Mouse (Mus musculus): ENCODE measurements around the gene Ropn1l. TPM values are rescaled to one million over a fixed set of nuclear protein-coding genes. Genes with fewer than 3 reads are reported as not detected.

Ropn1l gene
- polyA plus RNA-seq, 1 experiment from 2014 or later = 1.9 TPM

- Histone ChIP-seq H3K27ac (no peak overlapping the region; the same call in 1 of the 2 replicates), H3K27me3 (replicated peaks) (no peaks in the 10 kb centered on the region), H3K4me2 (no peak overlapping the region), H3K9me3 (no peaks in the 10 kb centered on the region), H3K4me1 (no peaks in the 10 kb centered on the region), H3K36me3 (replicated peaks) (no peaks in the 10 kb centered on the region), H3K9ac (no peak overlapping the region), H3K4me3 (no peak overlapping the region)
- ATAC-seq (replicated peaks) = peak; percentile 74
- WGBS = 66% methylated on average over 21 of the region's 21 CpGs
Observed at GRCm38 (mm10) chr15:31417796-31418685, 35.5 kb downstream of the Ropn1l start.

GRCm38 (mm10) chr15:31417409-31417795 is 36.1 kb downstream of the Ropn1l start:
- no peak overlapping the region for H3K4me3 ChIP-seq
- no peaks in the 10 kb centered on the region for H3K9me3 ChIP-seq
- H3K4me2 ChIP-seq = no peak overlapping the region
- 65% methylated on average over 6 of the region's 6 CpGs for WGBS
- H3K9ac ChIP-seq = no peak overlapping the region
- H3K36me3 ChIP-seq (replicated peaks) = no peaks in the 10 kb centered on the region
- no peaks in the 10 kb centered on the region for H3K4me1 ChIP-seq
- no peak for ATAC-seq (replicated peaks)
- H3K27me3 ChIP-seq (replicated peaks) = no peaks in the 10 kb centered on the region
- no peak overlapping the region for H3K27ac ChIP-seq

GRCm38 (mm10) chr15:31415181-31415580 is 38.4 kb downstream of the Ropn1l start:
- no peak overlapping the region for H3K9ac ChIP-seq
- no peaks in the 10 kb centered on the region for H3K27me3 ChIP-seq (replicated peaks)
- no peak for ATAC-seq (replicated peaks)
- H3K4me1 ChIP-seq = no peaks in the 10 kb centered on the region
- no peaks in the 10 kb centered on the region for H3K9me3 ChIP-seq
- no peak overlapping the region for H3K27ac ChIP-seq
- no peak overlapping the region for H3K4me3 ChIP-seq
- H3K4me2 ChIP-seq = no peak overlapping the region
- no peaks in the 10 kb centered on the region for H3K36me3 ChIP-seq (replicated peaks)
- WGBS = 75% methylated on average over 4 of the region's 4 CpGs

- no peaks in the 10 kb centered on the region for H3K36me3 ChIP-seq (replicated peaks)
- H3K9ac ChIP-seq = no peak overlapping the region
- H3K4me2 ChIP-seq = no peak overlapping the region
- H3K27ac ChIP-seq = no peak overlapping the region
- no peak for ATAC-seq (replicated peaks)
- WGBS = 48% methylated on average over 6 of the region's 6 CpGs
- no peak overlapping the region for H3K4me3 ChIP-seq
- H3K27me3 ChIP-seq (replicated peaks) = no peaks in the 10 kb centered on the region
- no peaks in the 10 kb centered on the region for H3K4me1 ChIP-seq
- no peaks in the 10 kb centered on the region for H3K9me3 ChIP-seq
Observed at GRCm38 (mm10) chr15:31414179-31414898, 39.2 kb downstream of the Ropn1l start.

- H3K9me3 ChIP-seq = no peaks in the 10 kb centered on the region
- H3K36me3 ChIP-seq (replicated peaks) = no peaks in the 10 kb centered on the region
- no peak overlapping the region for H3K4me3 ChIP-seq
- 84% methylated on average over 6 of the region's 6 CpGs for WGBS
- no peak for ATAC-seq (replicated peaks)
- H3K9ac ChIP-seq = no peak overlapping the region
- H3K27me3 ChIP-seq (replicated peaks) = no peaks in the 10 kb centered on the region
- H3K4me1 ChIP-seq = no peaks in the 10 kb centered on the region
- H3K27ac ChIP-seq = no peak overlapping the region
- H3K4me2 ChIP-seq = no peak overlapping the region
Observed at GRCm38 (mm10) chr15:31413662-31414061, 39.9 kb downstream of the Ropn1l start.

GRCm38 (mm10) chr15:31412933-31413332 is 40.6 kb downstream of the Ropn1l start:
- no peak overlapping the region for H3K4me2 ChIP-seq
- no peak for ATAC-seq (replicated peaks)
- 55% methylated on average over 3 of the region's 3 CpGs for WGBS
- H3K9ac ChIP-seq = no peak overlapping the region
- H3K27me3 ChIP-seq (replicated peaks) = no peaks in the 10 kb centered on the region
- H3K9me3 ChIP-seq = no peaks in the 10 kb centered on the region
- no peaks in the 10 kb centered on the region for H3K4me1 ChIP-seq
- no peaks in the 10 kb centered on the region for H3K36me3 ChIP-seq (replicated peaks)
- H3K4me3 ChIP-seq = no peak overlapping the region
- H3K27ac ChIP-seq = no peak overlapping the region

- no peak overlapping the region for H3K9ac ChIP-seq
- H3K27me3 ChIP-seq (replicated peaks) = no peaks in the 10 kb centered on the region
- WGBS = 87% methylated on average over 6 of the region's 6 CpGs
- no peak overlapping the region for H3K4me3 ChIP-seq
- no peaks in the 10 kb centered on the region for H3K36me3 ChIP-seq (replicated peaks)
- no peak for ATAC-seq (replicated peaks)
- H3K4me1 ChIP-seq = no peaks in the 10 kb centered on the region
- no peaks in the 10 kb centered on the region for H3K9me3 ChIP-seq
- H3K27ac ChIP-seq = no peak overlapping the region
- no peak overlapping the region for H3K4me2 ChIP-seq
Observed at GRCm38 (mm10) chr15:31412436-31412835, 41.1 kb downstream of the Ropn1l start.

- no peaks in the 10 kb centered on the region for H3K27me3 ChIP-seq (replicated peaks)
- no peak overlapping the region for H3K4me2 ChIP-seq
- no peak overlapping the region for H3K9ac ChIP-seq
- H3K27ac ChIP-seq = no peak overlapping the region
- no peaks in the 10 kb centered on the region for H3K36me3 ChIP-seq (replicated peaks)
- no peak for ATAC-seq (replicated peaks)
- WGBS = 82% methylated on average over 4 of the region's 4 CpGs
- H3K4me3 ChIP-seq = no peak overlapping the region
- H3K9me3 ChIP-seq = no peaks in the 10 kb centered on the region
- H3K4me1 ChIP-seq = peaks cover 3% of the 10 kb centered on the region; the same call in 1 of the 2 replicates
Observed at GRCm38 (mm10) chr15:31407490-31407889, 46.0 kb downstream of the Ropn1l start.

- no peak overlapping the region for H3K27ac ChIP-seq
- ATAC-seq (replicated peaks) = no peak
- peaks cover 3% of the 10 kb centered on the region; the same call in 1 of the 2 replicates for H3K4me1 ChIP-seq
- H3K4me3 ChIP-seq = no peak overlapping the region
- no peaks in the 10 kb centered on the region for H3K27me3 ChIP-seq (replicated peaks)
- no peaks in the 10 kb centered on the region for H3K36me3 ChIP-seq (replicated peaks)
- no peak overlapping the region for H3K9ac ChIP-seq
- no peaks in the 10 kb centered on the region for H3K9me3 ChIP-seq
- WGBS = 86% methylated on average over 5 of the region's 5 CpGs
- no peak overlapping the region for H3K4me2 ChIP-seq
Observed at GRCm38 (mm10) chr15:31406881-31407280, 46.7 kb downstream of the Ropn1l start.

- no peaks in the 10 kb centered on the region for H3K9me3 ChIP-seq
- H3K27me3 ChIP-seq (replicated peaks) = no peaks in the 10 kb centered on the region
- 88% methylated on average over 8 of the region's 8 CpGs for WGBS
- no peak overlapping the region for H3K9ac ChIP-seq
- ATAC-seq (replicated peaks) = no peak
- H3K4me2 ChIP-seq = no peak overlapping the region
- H3K4me3 ChIP-seq = no peak overlapping the region
- no peaks in the 10 kb centered on the region for H3K36me3 ChIP-seq (replicated peaks)
- H3K4me1 ChIP-seq = peaks cover 3% of the 10 kb centered on the region; the same call in 1 of the 2 replicates
- H3K27ac ChIP-seq = no peak overlapping the region
Observed at GRCm38 (mm10) chr15:31404346-31404745, 49.2 kb downstream of the Ropn1l start.

- Histone ChIP-seq H3K4me1 (peaks cover 3% of the 10 kb centered on the region; the same call in 1 of the 2 replicates), H3K9ac (no peak overlapping the region), H3K4me3 (no peak overlapping the region), H3K27me3 (replicated peaks) (no peaks in the 10 kb centered on the region), H3K27ac (no peak overlapping the region), H3K36me3 (replicated peaks) (no peaks in the 10 kb centered on the region), H3K9me3 (no peaks in the 10 kb centered on the region), H3K4me2 (no peak overlapping the region)
- 27% methylated on average over 12 of the region's 12 CpGs for WGBS
- ATAC-seq (replicated peaks) = peak; percentile 68
Observed at GRCm38 (mm10) chr15:31402200-31402892, 51.2 kb downstream of the Ropn1l start.

GRCm38 (mm10) chr15:31400974-31401373 is 52.6 kb downstream of the Ropn1l start:
- WGBS = 30% methylated on average over 3 of the region's 3 CpGs
- no peak overlapping the region for H3K4me2 ChIP-seq
- no peaks in the 10 kb centered on the region for H3K27me3 ChIP-seq (replicated peaks)
- H3K27ac ChIP-seq = no peak overlapping the region
- H3K9me3 ChIP-seq = no peaks in the 10 kb centered on the region
- no peak for ATAC-seq (replicated peaks)
- H3K4me1 ChIP-seq = peaks cover 3% of the 10 kb centered on the region; the same call in 1 of the 2 replicates
- H3K9ac ChIP-seq = no peak overlapping the region
- no peak overlapping the region for H3K4me3 ChIP-seq
- H3K36me3 ChIP-seq (replicated peaks) = no peaks in the 10 kb centered on the region
